Mouse (Mus musculus) lung, embryonic 14.5 days (tissue): ENCODE results near the gene Grip1. TPM values are rescaled to one million over a fixed set of nuclear protein-coding genes. Genes with fewer than 3 reads are reported as not detected.

ENCODE experiments used
- ATAC-seq: fragments of 200-750 bp; cut with Nextera tagmentation; 2 replicates; pipeline ENCODE4 v1.8.0; 2017; ENCODE audit warnings: mild to moderate bottlenecking, moderate TSS enrichment, moderate library complexity; ENCODE audit not compliant: insufficient read depth
- DNase-seq: peaks from one replicate; pipeline ENCODE4 v3.0.0-alpha.2; 2015
- H3K27ac ChIP-seq: fragments of 300-500 bp; sonication (generic); 2 replicates; pipeline ENCODE4 v1.5.1; 2014; ENCODE audit warnings: low read depth, mild to moderate bottlenecking, moderate library complexity
- H3K27me3 ChIP-seq: fragments of 300-500 bp; sonication (generic); 2 replicates; pipeline ENCODE4 v1.6.1; 2014; ENCODE audit warnings: low read length, control low read depth; ENCODE audit not compliant: insufficient read depth
- H3K36me3 ChIP-seq: fragments of 300-500 bp; sonication (generic); 2 replicates; pipeline ENCODE4 v1.6.1; 2014; ENCODE audit warnings: control low read depth; ENCODE audit not compliant: insufficient read depth
- H3K4me1 ChIP-seq: fragments of 300-500 bp; sonication (generic); 2 replicates; pipeline ENCODE4 v1.6.1; 2014; ENCODE audit warnings: antibody characterized with exemption, control low read depth; ENCODE audit not compliant: insufficient read depth
- H3K4me2 ChIP-seq: fragments of 300-500 bp; sonication (generic); 2 replicates; pipeline ENCODE4 v1.6.1; 2014; ENCODE audit warnings: mild to moderate bottlenecking
- H3K4me3 ChIP-seq: fragments of 300-500 bp; sonication (generic); 2 replicates; pipeline ENCODE4 v1.5.1; 2014; ENCODE audit warnings: low read depth, low read length
- H3K9ac ChIP-seq: fragments of 300-500 bp; sonication (generic); 2 replicates; pipeline ENCODE4 v1.6.1; 2014
- H3K9me3 ChIP-seq: fragments of 300-500 bp; sonication (generic); 2 replicates; pipeline ENCODE4 v1.6.1; 2016; ENCODE audit warnings: low read depth, low read length, control low read depth
- CTCF ChIP-seq: IDR thresholded peaks from 2 replicates; pipeline ENCODE4 v1.5.1; 2016; ENCODE audit warnings: antibody characterized with exemption, low read depth
- WGBS: fragments of 180-500 bp; shearing (Covaris S2); extraction: QIAGEN DNeasy Blood & Tissue Kit; methylation state at CpG from one replicate; pipeline ENCODE4 v1.1.7; 2014; 5-methylcytosine and 5-hydroxymethylcytosine counted together
- polyA plus RNA-seq: library from polyadenylated mRNA; unstranded; fragments of >200 nt; fragmentation: Nextera tagmentation; extraction: Ambion mirVana; gene quantifications from 2 replicates; pipeline ENCODE4 v1.2.1, GENCODE M21; 2014

Gene Grip1
- polyA plus RNA-seq, 1 experiment from 2014 or later, result 2.6 TPM

- H3K4me3 ChIP-seq, result no peak overlapping the region
- no peaks in the 10 kb centered on the region for H3K9me3 ChIP-seq
- H3K4me2 ChIP-seq, result no peak overlapping the region
- no peaks in the 10 kb centered on the region for H3K4me1 ChIP-seq
- no peak for ATAC-seq
- whole genome bisulfite sequencing, result 59% methylated on average over 4 of the region's 4 CpGs
- DNase-seq, result no peak
- no peak overlapping the region for H3K27ac ChIP-seq
- no peak overlapping the region for H3K9ac ChIP-seq
- H3K36me3 ChIP-seq, result no peaks in the 10 kb centered on the region
- H3K27me3 ChIP-seq, result no peaks in the 10 kb centered on the region
- TF ChIP-seq CTCF, result no peak
Observed at GRCm38 (mm10) chr10:119534852-119535251, 81.2 kb downstream of the Grip1 start.

GRCm38 (mm10) chr10:119541655-119542054, 88.0 kb downstream of the Grip1 start:
- no peak overlapping the region for H3K27ac ChIP-seq
- no peak for DNase-seq
- no peak for ATAC-seq
- TF ChIP-seq CTCF, result no peak
- no peak overlapping the region for H3K9ac ChIP-seq
- H3K36me3 ChIP-seq, result no peaks in the 10 kb centered on the region
- H3K4me1 ChIP-seq, result no peaks in the 10 kb centered on the region
- no peaks in the 10 kb centered on the region for H3K27me3 ChIP-seq
- 65% methylated on average over 4 of the region's 4 CpGs for WGBS
- H3K9me3 ChIP-seq, result no peaks in the 10 kb centered on the region
- no peak overlapping the region for H3K4me2 ChIP-seq
- H3K4me3 ChIP-seq, result no peak overlapping the region

GRCm38 (mm10) chr10:119543771-119544170, 90.1 kb downstream of the Grip1 start:
- Histone ChIP-seq H3K4me1 (no peaks in the 10 kb centered on the region), H3K27me3 (no peaks in the 10 kb centered on the region), H3K9me3 (no peaks in the 10 kb centered on the region), H3K9ac (no peak overlapping the region), H3K4me3 (no peak overlapping the region), H3K36me3 (no peaks in the 10 kb centered on the region), H3K4me2 (no peak overlapping the region), H3K27ac (no peak overlapping the region)
- DNase-seq, result no peak
- WGBS, result 32% methylated on average over 7 of the region's 7 CpGs
- no peak for TF ChIP-seq CTCF
- ATAC-seq, result no peak

GRCm38 (mm10) chr10:119544743-119545142, 91.1 kb downstream of the Grip1 start:
- no peak overlapping the region for H3K4me2 ChIP-seq
- no peaks in the 10 kb centered on the region for H3K9me3 ChIP-seq
- 46% methylated on average over 9 of the region's 9 CpGs for WGBS
- no peak overlapping the region for H3K4me3 ChIP-seq
- no peak for DNase-seq
- H3K27me3 ChIP-seq, result no peaks in the 10 kb centered on the region
- no peak overlapping the region for H3K27ac ChIP-seq
- no peak for ATAC-seq
- TF ChIP-seq CTCF, result no peak
- H3K36me3 ChIP-seq, result no peaks in the 10 kb centered on the region
- H3K9ac ChIP-seq, result no peak overlapping the region
- no peaks in the 10 kb centered on the region for H3K4me1 ChIP-seq

GRCm38 (mm10) chr10:119547875-119548274, 94.2 kb downstream of the Grip1 start:
- Histone ChIP-seq H3K4me2 (no peak overlapping the region), H3K4me1 (no peaks in the 10 kb centered on the region), H3K9ac (no peak overlapping the region), H3K36me3 (no peaks in the 10 kb centered on the region), H3K4me3 (no peak overlapping the region), H3K27me3 (no peaks in the 10 kb centered on the region), H3K9me3 (no peaks in the 10 kb centered on the region), H3K27ac (no peak overlapping the region)
- no peak for TF ChIP-seq CTCF
- WGBS, result 64% methylated on average over 5 of the region's 5 CpGs
- no peak for ATAC-seq
- DNase-seq, result no peak

- TF ChIP-seq CTCF, result no peak
- 55% methylated on average over 10 of the region's 10 CpGs for WGBS
- H3K4me3 ChIP-seq, result no peak overlapping the region
- no peaks in the 10 kb centered on the region for H3K36me3 ChIP-seq
- no peak for ATAC-seq
- no peak overlapping the region for H3K4me2 ChIP-seq
- no peak overlapping the region for H3K27ac ChIP-seq
- peak; percentile 19 for DNase-seq
- no peak overlapping the region for H3K9ac ChIP-seq
- H3K4me1 ChIP-seq, result no peaks in the 10 kb centered on the region
- no peaks in the 10 kb centered on the region for H3K9me3 ChIP-seq
- no peaks in the 10 kb centered on the region for H3K27me3 ChIP-seq
Observed at GRCm38 (mm10) chr10:119548774-119549173, 95.1 kb downstream of the Grip1 start.

- H3K36me3 ChIP-seq, result no peaks in the 10 kb centered on the region
- no peak overlapping the region for H3K9ac ChIP-seq
- no peak for DNase-seq
- no peak for TF ChIP-seq CTCF
- H3K4me1 ChIP-seq, result no peaks in the 10 kb centered on the region
- H3K4me2 ChIP-seq, result no peak overlapping the region
- no peaks in the 10 kb centered on the region for H3K9me3 ChIP-seq
- H3K27ac ChIP-seq, result no peak overlapping the region
- H3K4me3 ChIP-seq, result no peak overlapping the region
- 57% methylated on average over 6 of the region's 6 CpGs for WGBS
- H3K27me3 ChIP-seq, result no peaks in the 10 kb centered on the region
- ATAC-seq, result no peak
Observed at GRCm38 (mm10) chr10:119550630-119551029, 97.0 kb downstream of the Grip1 start.

GRCm38 (mm10) chr10:119556346-119556745, 102.7 kb downstream of the Grip1 start:
- H3K9ac ChIP-seq, result no peak overlapping the region
- no peak for TF ChIP-seq CTCF
- H3K9me3 ChIP-seq, result no peaks in the 10 kb centered on the region
- H3K4me2 ChIP-seq, result no peak overlapping the region
- no peak overlapping the region for H3K27ac ChIP-seq
- no peak for DNase-seq
- no peak for ATAC-seq
- H3K27me3 ChIP-seq, result no peaks in the 10 kb centered on the region
- no peaks in the 10 kb centered on the region for H3K4me1 ChIP-seq
- WGBS, result 58% methylated on average over 7 of the region's 7 CpGs
- no peaks in the 10 kb centered on the region for H3K36me3 ChIP-seq
- H3K4me3 ChIP-seq, result no peak overlapping the region
